ENCODE assay signal across 18 mouse cellular contexts in the genomic region with DNA sequence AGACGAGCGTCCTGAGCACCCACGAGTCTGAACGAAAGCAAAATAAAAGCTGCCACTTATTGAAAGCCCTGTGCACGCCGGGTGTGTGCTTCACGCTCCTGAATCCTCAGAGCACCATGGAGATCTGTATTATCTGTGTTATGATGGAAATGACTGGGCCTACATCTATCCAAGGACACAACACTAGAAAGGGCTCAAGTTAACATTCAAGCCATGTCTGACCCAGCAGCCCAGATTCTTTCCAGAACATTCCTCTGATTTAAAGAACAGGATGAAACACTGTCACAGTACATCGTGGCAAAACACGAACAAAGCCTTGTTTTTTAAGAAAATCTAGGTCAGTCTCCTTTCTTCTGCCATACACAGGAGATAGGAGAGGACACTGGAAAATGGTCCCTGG. TPM values are rescaled to one million over a fixed set of nuclear protein-coding genes. Genes with fewer than 3 reads are reported as not detected.
"Had no signal": no experiment of that assay in that cellular context is flagged by ENCODE, and none has a peak within 500 bp of the region (broad histone marks: within the 10 kb centered on the region; RNA-seq: fewer than 3 reads in every experiment).

No protein-coding gene starts in this region.

- DNase-seq: lung, adult 18-20 months; lung, embryonic 14.5 days; lung, postnatal 10 days; lung, postnatal 4 days; midbrain, embryonic 14.5 days; retina, postnatal 1 day; right cerebral cortex, adult 18-20 months; right cerebral cortex, postnatal 25 days; spleen, adult 18-20 months; thymus, adult 18-20 months; thymus, postnatal 14 days; thymus, postnatal 36 days had no signal

- H3K4me3 ChIP-seq: midbrain, embryonic 10.5 days; midbrain, embryonic 12.5 days; myocyte; neural tube, embryonic 13.5 days; neural tube, embryonic 15.5 days had no signal

- H3K27ac ChIP-seq: midbrain, embryonic 10.5 days; midbrain, embryonic 12.5 days; neural tube, embryonic 13.5 days; neural tube, embryonic 15.5 days had no signal

RNA-seq across cellular contexts. Expression of a gene that starts 13.3 kb away (rescaled TPM):
- total RNA-seq: megakaryocyte, adult 5-6 weeks had no signal
